Mouse (Mus musculus): ENCODE measurements around the gene Rprml. TPM values are rescaled to one million over a fixed set of nuclear protein-coding genes. Genes with fewer than 3 reads are reported as not detected.

Gene Rprml
- polyA plus RNA-seq, 1 experiment = 129 TPM

Other genes with a start within 250 kb of the Rprml start
- gene Plekhm1, start 236.9 kb upstream of the Rprml start, polyA plus RNA-seq (2012; rRNA removed) = 15.6 and 15.7 TPM in 2 replicates
- gene Lrrc37a, start 145.0 kb upstream of the Rprml start, polyA plus RNA-seq (2012; rRNA removed) = not detected in 2 replicates
- 0.02 TPM in 1 of 2 replicates, not detected in the other for gene Gm884, start 28.4 kb upstream of the Rprml start, polyA plus RNA-seq (2012; rRNA removed)
- 0.15 TPM in 1 of 2 replicates, not detected in the other for gene Lyzl6, start 10.7 kb upstream of the Rprml start, polyA plus RNA-seq (2012; rRNA removed)
- gene Gosr2, start 48.3 kb downstream of the Rprml start, polyA plus RNA-seq (2012; rRNA removed) = 89.4 and 90.9 TPM in 2 replicates
- 0.21 and 0.24 TPM in 2 replicates for gene Wnt9b, start 100.3 kb downstream of the Rprml start, polyA plus RNA-seq (2012; rRNA removed)
- gene Wnt3, start 124.6 kb downstream of the Rprml start, polyA plus RNA-seq (2012; rRNA removed) = 1.8 and 2.0 TPM in 2 replicates